Mouse (Mus musculus): ENCODE measurements around the gene Anks6.

Gene Anks6

DNA sequence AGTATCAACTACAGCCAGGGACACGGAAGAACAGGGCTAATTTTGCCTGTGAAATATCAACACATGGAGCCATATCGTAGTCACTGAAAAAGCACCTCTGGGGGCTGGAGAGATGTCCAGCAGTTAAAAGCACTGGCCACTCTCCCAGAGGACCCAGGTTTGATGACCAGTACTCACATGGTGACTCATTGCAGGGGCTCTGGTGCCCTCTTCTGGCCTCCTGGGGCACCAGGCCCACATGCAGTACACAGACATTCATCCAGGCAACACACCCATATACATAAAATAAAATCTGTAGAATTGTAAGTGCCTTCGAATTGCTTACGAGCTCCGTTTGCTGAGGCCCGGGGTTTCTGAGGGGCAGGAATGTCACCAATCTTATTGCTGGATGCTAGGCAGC, 10.3 kb downstream of the Anks6 start:
- no peak for DNase-seq (ENCODE audit: low read depth, low spot score)

- DNase-seq (ENCODE audit: low read depth, low spot score): no peak
These were observed 13.4 kb downstream of the Anks6 start for GRCm38 (mm10) chr4:47043866-47044265.

- DNase-seq (ENCODE audit: low read depth, low spot score): no peak
These were observed 17.6 kb downstream of the Anks6 start for GRCm38 (mm10) chr4:47039586-47039985.

GRCm38 (mm10) chr4:47037321-47037657, 19.9 kb downstream of the Anks6 start:
- peak; percentile 53 for DNase-seq (ENCODE audit: low read depth, low spot score)

DNA sequence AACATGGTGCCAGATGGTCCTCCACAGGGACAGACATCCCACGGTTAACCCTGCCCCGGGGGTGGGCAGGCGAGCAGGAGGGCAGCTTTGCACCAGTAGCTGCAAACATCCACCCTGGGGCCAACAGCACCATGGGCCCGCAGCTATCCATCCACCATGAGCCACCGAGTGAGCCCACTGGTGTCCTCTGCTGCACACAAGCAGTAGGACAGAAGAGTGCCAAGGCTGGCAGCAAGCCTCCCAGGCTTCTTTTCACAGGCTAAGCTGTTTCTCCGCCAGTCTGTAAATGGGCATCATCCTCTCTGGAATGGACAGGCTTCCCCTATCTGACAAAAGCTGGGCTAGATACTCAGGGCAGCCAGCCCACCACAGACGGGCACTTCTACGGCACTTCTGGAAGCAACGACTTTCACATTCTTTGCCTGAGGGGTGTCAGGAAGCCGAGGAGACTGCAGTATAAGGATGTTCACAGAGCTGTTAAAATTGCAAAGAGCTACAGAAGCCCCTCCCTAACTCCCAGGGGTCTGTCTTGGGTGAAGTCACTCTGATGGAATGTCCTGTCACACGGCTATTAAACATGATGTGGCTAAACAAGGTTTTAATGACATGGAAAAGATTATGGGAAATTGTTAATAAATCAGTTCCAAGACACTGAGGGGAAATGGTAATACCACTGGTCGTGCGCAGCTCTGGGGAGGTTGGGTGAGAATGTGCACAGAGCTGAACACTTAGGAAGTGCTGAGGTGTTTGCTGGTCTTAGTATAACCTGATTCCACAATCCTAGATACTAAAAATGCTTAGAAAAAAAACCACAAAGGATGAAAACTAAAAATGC, 20.5 kb downstream of the Anks6 start:
- DNase-seq (ENCODE audit: low read depth, low spot score): no peak

GRCm38 (mm10) chr4:47035536-47035935, 21.7 kb downstream of the Anks6 start:
- no peak for DNase-seq (ENCODE audit: low read depth, low spot score)

- DNase-seq (ENCODE audit: low read depth, low spot score): no peak
These were observed 25.1 kb downstream of the Anks6 start for GRCm38 (mm10) chr4:47032171-47032570.

DNA sequence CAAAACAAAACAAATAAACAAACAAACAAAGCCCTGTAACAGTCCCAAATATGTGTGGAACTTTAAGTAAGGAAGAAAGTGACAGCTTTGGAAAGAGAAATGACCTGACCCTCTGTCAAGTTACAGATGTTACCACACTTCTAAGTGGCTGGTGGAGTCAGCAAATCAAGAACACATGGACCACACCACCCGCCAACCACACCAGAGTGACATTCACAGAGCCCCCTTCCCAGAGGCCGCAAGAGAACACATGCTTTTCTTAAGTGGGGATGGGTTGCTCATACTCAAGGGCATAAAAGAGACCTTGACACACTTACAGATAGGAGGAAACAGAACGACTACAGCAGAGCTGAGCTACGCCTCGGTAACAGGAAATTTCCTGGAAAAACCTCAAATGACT, 28.4 kb downstream of the Anks6 start:
- DNase-seq (ENCODE audit: low read depth, low spot score): no peak

GRCm38 (mm10) chr4:47023949-47024348, 33.3 kb downstream of the Anks6 start:
- DNase-seq (ENCODE audit: low read depth, low spot score): no peak

GRCm38 (mm10) chr4:47022804-47023603, 34.2 kb downstream of the Anks6 start:
- no peak for DNase-seq (ENCODE audit: low read depth, low spot score)

- no peak for DNase-seq (ENCODE audit: low read depth, low spot score)
These were observed 36.7 kb downstream of the Anks6 start for GRCm38 (mm10) chr4:47020563-47020962.

DNA sequence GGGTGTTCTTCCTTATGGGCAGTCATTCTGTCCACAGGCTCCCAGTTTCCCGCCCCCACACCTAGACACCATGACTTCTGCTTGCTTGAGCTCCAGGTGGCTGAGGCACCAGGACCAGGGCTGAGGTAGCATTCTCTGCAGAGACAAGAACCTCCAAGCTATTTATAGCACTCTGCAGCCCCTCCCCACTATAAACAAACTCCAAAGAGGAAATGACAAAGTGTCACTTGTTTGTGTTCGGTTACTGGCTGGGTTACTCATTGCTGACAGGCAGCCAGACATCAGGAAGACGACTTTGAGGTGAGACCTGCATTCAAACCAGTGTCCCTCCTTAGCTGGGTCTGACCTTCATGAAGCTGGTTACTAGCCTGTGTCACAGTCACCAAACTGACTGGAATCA, 42.1 kb downstream of the Anks6 start:
- DNase-seq (ENCODE audit: low read depth, low spot score): no peak

GRCm38 (mm10) chr4:47012476-47012875, 44.8 kb downstream of the Anks6 start:
- no peak for DNase-seq (ENCODE audit: low read depth, low spot score)

DNA sequence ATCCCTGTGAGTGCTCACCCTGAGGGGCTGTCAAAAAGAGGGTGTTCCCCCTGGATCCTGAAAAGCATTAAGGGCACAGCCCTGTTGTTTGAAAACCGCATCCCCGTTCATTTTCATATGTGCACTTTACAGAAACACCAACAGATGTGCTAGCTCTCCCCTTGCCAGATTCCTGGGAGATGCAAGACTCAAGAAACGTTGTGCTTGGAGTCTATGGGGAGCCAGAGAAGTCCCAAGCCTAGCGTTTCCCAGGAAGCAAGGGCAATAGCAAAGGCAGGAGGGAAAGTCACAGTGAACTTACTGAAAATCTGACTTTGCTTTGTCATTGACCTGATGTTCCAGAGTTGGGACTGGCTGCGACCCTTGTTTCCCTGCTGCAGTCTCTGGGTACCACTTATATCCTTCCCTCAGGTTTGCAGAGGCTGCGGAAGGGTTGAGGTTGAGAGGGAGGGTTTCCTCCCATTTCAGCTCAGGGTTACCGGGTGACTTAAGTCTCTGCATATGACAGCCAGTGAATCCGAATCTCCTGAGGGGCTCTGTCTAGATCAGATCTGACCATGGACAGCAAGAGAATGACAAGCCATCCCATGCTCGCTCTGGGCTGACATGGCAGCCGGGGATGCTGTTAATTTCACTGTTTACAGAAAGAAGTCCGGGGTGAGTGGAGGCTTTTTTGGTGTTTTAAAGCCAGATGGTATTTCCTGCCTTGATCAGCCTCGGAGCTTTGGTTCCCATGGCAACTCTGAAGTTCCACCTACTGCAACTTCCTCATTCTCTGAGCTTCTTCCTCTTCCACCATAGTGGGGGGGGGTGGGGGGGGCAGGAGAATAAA, 46.6 kb downstream of the Anks6 start:
- DNase-seq (ENCODE audit: low read depth, low spot score): no peak

DNA sequence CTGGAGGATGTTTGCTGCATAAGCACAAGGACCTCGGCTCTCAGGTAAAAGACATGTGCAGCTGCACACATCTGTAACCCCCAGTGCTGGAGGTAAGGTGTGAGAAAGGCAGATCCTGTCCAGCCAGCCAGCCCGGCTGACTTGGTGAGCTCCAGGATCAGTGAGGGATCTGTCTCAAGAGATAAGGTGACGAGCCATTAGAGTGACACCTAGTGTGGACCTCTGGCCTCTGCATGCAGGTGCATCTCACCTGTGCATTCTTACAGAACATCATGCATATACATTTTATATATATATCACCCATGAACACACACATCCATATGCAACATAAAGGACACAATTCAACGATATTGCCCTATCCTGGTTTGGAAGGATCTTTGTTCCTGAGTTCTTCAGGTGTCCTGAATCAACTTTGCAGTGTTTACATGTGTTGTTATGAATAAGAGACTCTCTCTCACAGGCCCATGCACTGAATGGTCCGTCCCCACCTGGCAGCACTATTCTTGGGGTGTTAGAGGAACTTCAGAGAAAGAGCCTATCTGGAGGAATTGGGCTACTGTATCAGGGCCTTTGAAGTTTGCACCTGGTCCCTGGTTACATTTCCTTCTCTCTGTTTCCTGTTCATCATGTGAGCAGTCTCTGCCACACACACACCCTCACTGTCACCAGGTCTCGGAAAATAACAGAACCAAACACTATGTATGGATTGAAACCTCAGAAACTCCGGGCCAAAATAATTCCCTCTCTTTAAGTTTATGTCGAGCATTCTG, 56.4 kb downstream of the Anks6 start:
- no peak for DNase-seq (ENCODE audit: low read depth, low spot score)

DNA sequence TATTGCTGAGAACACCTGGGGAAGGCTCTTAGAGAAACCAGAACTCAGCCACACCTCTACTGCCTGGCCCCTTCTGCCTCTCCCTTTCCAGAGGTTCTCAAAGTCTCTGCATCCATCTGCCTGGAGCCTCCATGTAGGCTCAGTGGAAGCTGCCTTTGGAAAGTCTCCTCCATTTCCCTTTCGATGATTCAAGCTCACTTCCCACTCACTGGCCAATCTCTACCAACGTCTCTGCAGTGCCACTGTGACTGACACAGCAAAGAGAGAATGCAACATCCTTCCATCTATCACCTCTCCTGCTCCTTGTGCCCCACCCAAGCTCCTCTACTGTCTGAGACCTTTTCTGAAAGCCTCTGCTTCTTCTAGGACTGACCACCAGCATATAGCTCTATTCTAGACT, 59.3 kb downstream of the Anks6 start:
- no peak for DNase-seq (ENCODE audit: low read depth, low spot score)

- no peak for DNase-seq (ENCODE audit: low read depth, low spot score)
These were observed 64.3 kb downstream of the Anks6 start for GRCm38 (mm10) chr4:46992827-46993473.

DNA sequence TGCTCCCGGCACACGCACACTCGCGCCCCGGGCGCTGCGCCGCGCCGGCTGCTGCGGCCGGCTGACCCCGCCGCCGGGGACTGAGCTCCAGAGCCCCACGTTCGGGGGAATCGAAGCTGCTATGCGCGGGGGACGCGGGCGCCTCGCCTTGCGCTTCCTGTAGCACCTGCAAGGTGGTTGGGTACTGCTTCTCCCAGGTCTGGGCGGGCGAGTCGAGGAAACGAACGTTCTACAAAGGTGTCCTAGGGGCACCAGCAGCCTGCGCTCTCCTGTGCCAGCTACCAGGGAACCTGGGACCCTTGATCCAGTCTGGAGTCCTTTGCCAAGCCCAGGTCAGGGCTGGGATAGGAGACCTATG, 65.3 kb downstream of the Anks6 start:
- DNase-seq (ENCODE audit: low read depth, low spot score): no peak

DNA sequence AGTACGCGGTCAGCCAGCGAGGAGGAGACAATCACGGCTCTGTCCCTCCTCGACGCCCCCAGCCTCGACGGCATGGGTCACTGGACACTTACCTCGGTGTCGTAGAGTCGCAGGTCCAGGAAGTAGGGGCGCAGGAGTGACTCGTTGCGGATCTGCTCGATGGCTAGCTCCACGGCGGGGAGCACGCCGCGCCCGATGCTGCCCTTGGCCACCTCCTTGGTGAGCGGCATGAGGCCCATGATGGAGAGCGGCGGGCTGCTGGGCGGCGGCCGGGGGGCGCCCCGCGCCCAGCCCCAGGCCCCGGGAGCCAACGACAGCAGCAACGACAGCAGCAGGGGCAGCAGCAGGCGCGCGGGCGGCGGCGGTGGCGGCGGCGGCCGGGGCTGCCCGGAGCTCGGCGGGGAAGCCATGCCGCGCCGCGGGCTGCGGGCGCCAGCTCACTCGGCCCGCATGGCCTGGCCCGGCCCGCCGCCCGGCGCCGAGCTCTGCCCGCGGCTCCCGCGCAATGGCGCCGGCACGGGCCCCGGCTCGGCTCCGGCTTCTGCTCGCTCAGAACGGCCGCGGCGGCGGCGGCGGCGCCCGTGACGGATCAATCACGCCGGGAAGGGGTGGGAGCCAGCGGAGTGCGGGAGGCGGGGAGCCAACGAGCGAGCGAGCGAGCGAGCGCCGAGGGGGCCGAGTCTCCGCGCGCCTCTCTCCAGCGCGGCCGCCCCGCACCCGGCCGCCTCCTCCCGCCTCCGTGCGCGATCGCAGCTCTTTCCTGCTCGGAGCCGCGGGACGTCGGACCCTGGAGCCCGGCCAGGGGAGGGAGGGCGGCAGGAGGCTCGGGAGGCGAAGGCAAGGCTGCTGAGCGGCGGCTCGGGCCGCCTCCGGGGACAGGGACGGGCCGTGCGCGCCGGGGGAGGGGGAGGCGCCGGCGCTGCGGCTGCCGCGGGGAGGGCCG, 65.9 kb downstream of the Anks6 start, which contains the start of gene Gabbr2:
Gene Gabbr2 (minus strand): TSS at position 858 of the 943 bp plus-strand sequence.
- DNase-seq (ENCODE audit: low read depth, low spot score): no peak

Data from retina, adult 2 months (tissue).